Comparison of ENCODE assay signal across 8 mouse cellular contexts in genomic region chr3:101109558-101110021, GRCm38 (mm10). TPM values are rescaled to one million over a fixed set of nuclear protein-coding genes. Genes with fewer than 3 reads are reported as not detected.
A peak's percentile ranks its signal among the peaks of the same experiment; 100 is the strongest.
DNase-seq lines count a peak whose midpoint lies in the region; ATAC-seq lines count a peak whose summit lies in the region.

No protein-coding gene starts in this region.

- no peaks in the 10 kb centered on the region for H3K9me3 ChIP-seq in forebrain, embryonic 15.5 days
- H3K9me3 ChIP-seq in intestine, embryonic 15.5 days = no peaks in the 10 kb centered on the region
- H3K9me3 ChIP-seq in liver, embryonic 15.5 days (replicated peaks) = no peaks in the 10 kb centered on the region
- H3K9me3 ChIP-seq in neural tube, embryonic 14.5 days (ENCODE audit: control insufficient read depth, low read length) = no peaks in the 10 kb centered on the region

- H3K4me1 ChIP-seq in forebrain, embryonic 15.5 days = peaks cover 67% of the 10 kb centered on the region
- peaks cover 30% of the 10 kb centered on the region for H3K4me1 ChIP-seq in intestine, embryonic 15.5 days (replicated peaks)
- H3K4me1 ChIP-seq in liver, embryonic 15.5 days (replicated peaks) = no peaks in the 10 kb centered on the region; the same call in 1 of the 2 replicates
- peaks cover 18% of the 10 kb centered on the region for H3K4me1 ChIP-seq in neural tube, embryonic 14.5 days (ENCODE audit: control insufficient read depth, insufficient read depth, low read length)

- peak overlapping the region; percentile 83 for H3K27ac ChIP-seq in forebrain, embryonic 15.5 days (replicated peaks)
- H3K27ac ChIP-seq in intestine, embryonic 15.5 days = peak overlapping the region; percentile 92
- no peak overlapping the region for H3K27ac ChIP-seq in liver, embryonic 15.5 days (replicated peaks)
- peak overlapping the region; percentile 29; the same call in 1 of the 2 replicates for H3K27ac ChIP-seq in neural tube, embryonic 14.5 days (ENCODE audit: low read depth, low read length)

- peak; percentile 18; the same call in 1 of the 2 replicates for ATAC-seq in frontal cortex, adult (ENCODE audit: low TSS enrichment)
- peak; percentile 51 for ATAC-seq in forebrain, embryonic 15.5 days (replicated peaks)
- peak; percentile 72 for ATAC-seq in intestine, embryonic 15.5 days
- peak; percentile 38 for ATAC-seq in liver, embryonic 15.5 days (ENCODE audit: insufficient read depth)
- ATAC-seq in neural tube, embryonic 14.5 days (ENCODE audit: low read depth) = peak; percentile 62

- no peaks in the 10 kb centered on the region for H3K36me3 ChIP-seq in forebrain, embryonic 15.5 days
- no peaks in the 10 kb centered on the region for H3K36me3 ChIP-seq in intestine, embryonic 15.5 days
- H3K36me3 ChIP-seq in liver, embryonic 15.5 days (replicated peaks) = no peaks in the 10 kb centered on the region
- no peaks in the 10 kb centered on the region for H3K36me3 ChIP-seq in neural tube, embryonic 14.5 days (ENCODE audit: control insufficient read depth, insufficient read depth, low read length)

- no peaks in the 10 kb centered on the region for H3K27me3 ChIP-seq in forebrain, embryonic 15.5 days
- H3K27me3 ChIP-seq in intestine, embryonic 15.5 days (replicated peaks) = no peaks in the 10 kb centered on the region
- peaks cover 67% of the 10 kb centered on the region for H3K27me3 ChIP-seq in liver, embryonic 15.5 days
- no peaks in the 10 kb centered on the region; the same call in 1 of the 2 replicates for H3K27me3 ChIP-seq in neural tube, embryonic 14.5 days (ENCODE audit: control insufficient read depth, insufficient read depth, low read length)

- WGBS in forebrain, embryonic 15.5 days = under 1% methylated on average over 47 of the region's 47 CpGs
- whole genome bisulfite sequencing in intestine, embryonic 15.5 days = under 1% methylated on average over 45 of the region's 47 CpGs
- WGBS in liver, embryonic 15.5 days (ENCODE audit: insufficient replicate concordance) = under 1% methylated on average over 47 of the region's 47 CpGs
- 1% methylated on average over 26 of the region's 47 CpGs for WGBS in neural tube, embryonic 14.5 days

- DNase-seq in frontal cortex, postnatal 36 days (ENCODE audit: low spot score in 2 of 2) = no peak
- peak; percentile 47 for DNase-seq in T-cell, adult 2 months (ENCODE audit: low spot score)
- DNase-seq in c-Kit-positive CD71-positive TER-119-positive erythroid progenitor cells, embryonic 14.5 days (ENCODE audit: low spot score) = no peak

- H3K9ac ChIP-seq in forebrain, embryonic 15.5 days (replicated peaks) = peak overlapping the region; percentile 90
- peak overlapping the region; percentile 82 for H3K9ac ChIP-seq in intestine, embryonic 15.5 days
- H3K9ac ChIP-seq in liver, embryonic 15.5 days = no peak overlapping the region
- peak overlapping the region; percentile 82 for H3K9ac ChIP-seq in neural tube, embryonic 14.5 days (replicated peaks; ENCODE audit: low read depth, low read length)

- H3K4me2 ChIP-seq in forebrain, embryonic 15.5 days (replicated peaks) = peak overlapping the region; percentile 95
- peak overlapping the region; percentile 77 for H3K4me2 ChIP-seq in intestine, embryonic 15.5 days (replicated peaks)
- peak overlapping the region; percentile 66 for H3K4me2 ChIP-seq in liver, embryonic 15.5 days
- peak overlapping the region; percentile 87 for H3K4me2 ChIP-seq in neural tube, embryonic 14.5 days (ENCODE audit: low read depth, low read length)

- H3K4me3 ChIP-seq in forebrain, embryonic 15.5 days = peak overlapping the region; percentile 87
- H3K4me3 ChIP-seq in intestine, embryonic 15.5 days (replicated peaks) = peak overlapping the region; percentile 88
- peak overlapping the region; percentile 56 for H3K4me3 ChIP-seq in liver, embryonic 15.5 days (replicated peaks)
- H3K4me3 ChIP-seq in neural tube, embryonic 14.5 days (ENCODE audit: low read depth, low read length) = peak overlapping the region; percentile 70

RNA-seq across cellular contexts. Expression of gene Ptgfrn, which starts 0.5 kb away (rescaled TPM):
- polyA plus RNA-seq in forebrain, embryonic 15.5 days (2015; fragmentation: Nextera tagmentation; extraction: Ambion mirVana) = 3.4 and 3.8 TPM in 2 replicates
- 4.4 and 4.5 TPM in 2 replicates for polyA plus RNA-seq in intestine, embryonic 15.5 days (2015; fragmentation: Nextera tagmentation; extraction: Ambion mirVana)
- 0.17 and 0.24 TPM in 2 replicates for polyA plus RNA-seq in liver, embryonic 15.5 days (2015; fragmentation: Nextera tagmentation; extraction: Ambion mirVana)
- polyA plus RNA-seq in neural tube, embryonic 14.5 days (2014; fragmentation: Nextera tagmentation; extraction: Ambion mirVana) = 4.4 and 4.7 TPM in 2 replicates

Comparison
In these comparisons a context has a peak if more than half of its experiments do, and no peak if none do; other contexts are left out.
1. ATAC-seq: peak in every context shown above with its lines; median percentile 72 in intestine, embryonic 15.5 days; 62 in neural tube, embryonic 14.5 days; 51 in forebrain, embryonic 15.5 days; 38 in liver, embryonic 15.5 days; 18 in frontal cortex, adult.